Mouse (Mus musculus) ES-Bruce4 (cell line): ENCODE measurements around the gene Rheb.
"Not testable (repeated sequence)": the region's sequence is repeated elsewhere in the genome, so short reads cannot be mapped to it uniquely, and the experiment has no call there.

Experiments used
- CTCF ChIP-seq: IDR thresholded peaks from one replicate; pipeline ENCODE4 v1.8.1; 2011; ENCODE audit warnings: low read depth, low read length
- EP300 ChIP-seq: IDR thresholded peaks from 2 replicates; pipeline ENCODE4 v1.6.1; 2011; ENCODE audit warnings: low read depth, low read length; ENCODE audit not compliant: insufficient read depth
- POLR2A ChIP-seq: IDR thresholded peaks from one replicate; pipeline ENCODE4 v1.8.1; 2011; ENCODE audit warnings: low read length; ENCODE audit not compliant: insufficient read depth

GRCm38 (mm10) chr5:24822231-24822630 lies 20.2 kb downstream of the Rheb start:
- not testable (repeated sequence) for TF ChIP-seq CTCF, EP300, POLR2A
